Mouse (Mus musculus): ENCODE measurements around the gene Prss12. TPM values are rescaled to one million over a fixed set of nuclear protein-coding genes. Genes with fewer than 3 reads are reported as not detected.

Prss12 gene
- 5.9 and 8.1 TPM in 2 replicates for polyA plus RNA-seq (2015; fragmentation: Nextera tagmentation; extraction: Ambion mirVana)

DNA sequence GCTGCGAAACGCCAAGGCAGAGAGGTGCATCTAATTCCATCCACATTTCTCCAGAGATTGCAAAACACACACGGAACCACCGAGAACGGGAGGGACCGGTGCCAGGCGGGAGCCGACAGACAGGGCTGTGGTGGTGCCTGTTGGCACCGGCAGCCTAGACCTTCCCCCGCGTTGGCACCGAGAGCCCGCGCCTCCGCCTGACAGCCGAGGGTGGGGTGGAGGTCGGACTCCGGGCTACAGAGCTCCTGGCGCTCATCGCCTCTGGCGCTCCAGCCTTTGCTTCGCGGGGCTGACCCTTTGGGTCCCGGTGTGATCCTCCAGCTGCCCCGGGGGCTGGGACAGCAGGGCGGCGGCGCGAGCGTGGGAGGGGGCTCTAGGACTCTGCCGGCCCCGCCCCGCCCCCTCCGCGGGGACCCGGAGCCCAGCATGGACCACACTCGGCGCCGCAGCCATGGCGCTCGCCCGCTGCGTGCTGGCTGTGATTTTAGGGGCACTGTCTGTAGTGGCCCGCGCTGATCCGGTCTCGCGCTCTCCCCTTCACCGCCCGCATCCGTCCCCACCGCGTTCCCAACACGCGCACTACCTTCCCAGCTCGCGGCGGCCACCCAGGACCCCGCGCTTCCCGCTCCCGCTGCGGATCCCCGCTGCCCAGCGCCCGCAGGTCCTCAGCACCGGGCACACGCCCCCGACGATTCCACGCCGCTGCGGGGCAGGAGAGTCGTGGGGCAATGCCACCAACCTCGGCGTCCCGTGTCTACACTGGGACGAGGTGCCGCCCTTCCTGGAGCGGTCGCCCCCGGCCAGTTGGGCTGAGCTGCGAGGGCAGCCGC lies at the start of gene Prss12:
Prss12 (plus strand) TSS at position 206 of the 830 bp plus-strand sequence.

Other genes starting within 250 kb of the Prss12 start
- 61.7 and 72.5 TPM in 2 replicates for gene Synpo2, start 210.8 kb upstream of the Prss12 start, polyA plus RNA-seq (2015; fragmentation: Nextera tagmentation; extraction: Ambion mirVana)
- 38.1 and 47.7 TPM in 2 replicates for gene Sec24d, start 179.5 kb upstream of the Prss12 start, polyA plus RNA-seq (2015; fragmentation: Nextera tagmentation; extraction: Ambion mirVana)
- 10.2 and 11.0 TPM in 2 replicates for gene Mettl14, start 60.8 kb upstream of the Prss12 start, polyA plus RNA-seq (2015; fragmentation: Nextera tagmentation; extraction: Ambion mirVana)
- gene Ndst3, start 243.9 kb downstream of the Prss12 start, polyA plus RNA-seq (2015; fragmentation: Nextera tagmentation; extraction: Ambion mirVana) = 0.31 and 0.37 TPM in 2 replicates

Data from skeletal muscle tissue, postnatal 0 days (tissue).